Mouse (Mus musculus) layer of hippocampus, adult 9-10 months (tissue): ENCODE data around the gene Hist2h2be.
"Not testable (repeated sequence)": the region's sequence is repeated elsewhere in the genome, so short reads cannot be mapped to it uniquely, and the experiment has no call there.

Source experiments
- DNase-seq: peaks from one replicate; pipeline ENCODE4 v3.0.0; 2022; ENCODE audit warnings: low spot score

Hist2h2be gene

GRCm38 (mm10) chr3:96262979-96263550, 42.1 kb downstream of the Hist2h2be start, which contains the start of gene Hist2h4:
Hist2h4 (minus strand) TSS chr3:96263311.
- peak; percentile 99 for DNase-seq

GRCm38 (mm10) chr3:96263558-96264403, 42.9 kb downstream of the Hist2h2be start:
- no peak for DNase-seq

GRCm38 (mm10) chr3:96264404-96264949, 43.6 kb downstream of the Hist2h2be start:
- no peak for DNase-seq

GRCm38 (mm10) chr3:96266132-96266710, 45.3 kb downstream of the Hist2h2be start:
- DNase-seq = no peak

- no peak for DNase-seq
Measured at GRCm38 (mm10) chr3:96267541-96267940, 46.6 kb downstream of the Hist2h2be start.

GRCm38 (mm10) chr3:96268051-96268775, 47.3 kb downstream of the Hist2h2be start, which contains the start of gene Hist2h3b:
Hist2h3b (plus strand) TSS chr3:96268654.
- peak; percentile 78 for DNase-seq

GRCm38 (mm10) chr3:96268776-96269378, 48.0 kb downstream of the Hist2h2be start:
- DNase-seq = not testable (repeated sequence)

GRCm38 (mm10) chr3:96269511-96270474, 48.9 kb downstream of the Hist2h2be start, which contains the start of gene Hist2h2bb:
Hist2h2bb (plus strand) TSS chr3:96269752.
- peak; percentile 96 for DNase-seq
